Mouse (Mus musculus) neural tube, embryonic 12.5 days (tissue): Measurements from ENCODE around the gene Wdr43. TPM values are rescaled to one million over a fixed set of nuclear protein-coding genes. Genes with fewer than 3 reads are reported as not detected.
"Not testable (repeated sequence)": the region's sequence is repeated elsewhere in the genome, so short reads cannot be mapped to it uniquely, and the experiment has no call there.

Experiments
- ATAC-seq: fragments of 200-750 bp; cut with Nextera tagmentation; 2 replicates; pipeline ENCODE4 v1.8.0; 2017; ENCODE audit warnings: low read depth, mild to moderate bottlenecking, moderate TSS enrichment, moderate library complexity; ENCODE audit not compliant: low FRiP score
- H3K27ac ChIP-seq: fragments of 300-500 bp; sonication (generic); 2 replicates; pipeline ENCODE4 v1.5.1; 2016
- H3K27me3 ChIP-seq: fragments of 300-500 bp; sonication (generic); replicated peaks from 2 replicates; pipeline ENCODE4 v1.6.1; 2016; ENCODE audit warnings: mild to moderate bottlenecking
- H3K36me3 ChIP-seq: fragments of 300-500 bp; sonication (generic); 2 replicates; pipeline ENCODE4 v1.6.1; 2016; ENCODE audit warnings: mild to moderate bottlenecking
- H3K4me1 ChIP-seq: fragments of 300-500 bp; sonication (generic); 2 replicates; pipeline ENCODE4 v1.6.1; 2016
- H3K4me2 ChIP-seq: fragments of 300-500 bp; sonication (generic); replicated peaks from 2 replicates; pipeline ENCODE4 v1.6.1; 2016; ENCODE audit warnings: mild to moderate bottlenecking
- H3K4me3 ChIP-seq: fragments of 300-500 bp; sonication (generic); 2 replicates; pipeline ENCODE4 v1.5.1; 2016
- H3K9ac ChIP-seq: fragments of 300-500 bp; sonication (generic); 2 replicates; pipeline ENCODE4 v1.6.1; 2016; ENCODE audit warnings: mild to moderate bottlenecking
- H3K9me3 ChIP-seq: fragments of 300-500 bp; sonication (generic); 2 replicates; pipeline ENCODE4 v1.6.1; 2016; ENCODE audit warnings: mild to moderate bottlenecking
- WGBS: fragments of 180-500 bp; shearing (Covaris S2); methylation state at CpG from one replicate; pipeline ENCODE4 v1.1.7; 2016; 5-methylcytosine and 5-hydroxymethylcytosine counted together
- polyA plus RNA-seq: library from polyadenylated mRNA; unstranded; fragments of >200 nt; fragmentation: Nextera tagmentation; extraction: Ambion mirVana; gene quantifications from 2 replicates; pipeline ENCODE4 v1.2.1, GENCODE M21; 2016

Wdr43 gene
- polyA plus RNA-seq, 1 experiment from 2014 or later = 72.5 TPM

- WGBS = 83% methylated on average over 5 of the region's 5 CpGs
Measured at GRCm38 (mm10) chr17:71639056-71639455, 23.4 kb downstream of the Wdr43 start.

GRCm38 (mm10) chr17:71640421-71641085, 24.9 kb downstream of the Wdr43 start:
- Histone ChIP-seq H3K4me1 (no peaks in the 10 kb centered on the region), H3K27ac (no peak overlapping the region), H3K9me3 (no peaks in the 10 kb centered on the region), H3K9ac (no peak overlapping the region), H3K4me2 (no peak overlapping the region), H3K4me3 (no peak overlapping the region), H3K36me3 (peaks cover 67% of the 10 kb centered on the region), H3K27me3 (no peaks in the 10 kb centered on the region)
- 93% methylated on average over 9 of the region's 9 CpGs for WGBS
- no peak for ATAC-seq

More at GRCm38 (mm10) chr17:71639056-71639455, 23.4 kb downstream of the Wdr43 start:
- not testable (repeated sequence) for H3K4me3 ChIP-seq, H3K9me3 ChIP-seq, H3K27me3 ChIP-seq, H3K4me1 ChIP-seq, H3K4me2 ChIP-seq, ATAC-seq, H3K9ac ChIP-seq, H3K27ac ChIP-seq
- H3K36me3 ChIP-seq = peaks cover 74% of the 10 kb centered on the region

GRCm38 (mm10) chr17:71642190-71642589, 26.5 kb downstream of the Wdr43 start:
- Histone ChIP-seq H3K9ac (no peak overlapping the region), H3K4me3 (no peak overlapping the region), H3K4me2 (no peak overlapping the region), H3K4me1 (no peaks in the 10 kb centered on the region), H3K27ac (no peak overlapping the region), H3K9me3 (no peaks in the 10 kb centered on the region), H3K36me3 (peaks cover 63% of the 10 kb centered on the region), H3K27me3 (no peaks in the 10 kb centered on the region)
- no peak for ATAC-seq
- 87% methylated on average over 3 of the region's 3 CpGs for WGBS

GRCm38 (mm10) chr17:71650011-71650410, 34.3 kb downstream of the Wdr43 start:
- H3K36me3 ChIP-seq = peaks cover 53% of the 10 kb centered on the region
- H3K4me2 ChIP-seq = no peak overlapping the region

GRCm38 (mm10) chr17:71652495-71652894, 36.8 kb downstream of the Wdr43 start:
- no peak overlapping the region for H3K4me2 ChIP-seq
- peaks cover 63% of the 10 kb centered on the region for H3K36me3 ChIP-seq
- no peak for ATAC-seq
- H3K9ac ChIP-seq = no peak overlapping the region
- H3K27me3 ChIP-seq = no peaks in the 10 kb centered on the region
- H3K4me1 ChIP-seq = no peaks in the 10 kb centered on the region
- H3K27ac ChIP-seq = no peak overlapping the region
- H3K9me3 ChIP-seq = no peaks in the 10 kb centered on the region
- 88% methylated on average over 2 of the region's 2 CpGs for WGBS
- no peak overlapping the region for H3K4me3 ChIP-seq

More at GRCm38 (mm10) chr17:71650011-71650410, 34.3 kb downstream of the Wdr43 start:
- 88% methylated on average over 9 of the region's 9 CpGs for WGBS
- no peaks in the 10 kb centered on the region for H3K9me3 ChIP-seq
- no peaks in the 10 kb centered on the region for H3K27me3 ChIP-seq
- H3K9ac ChIP-seq = no peak overlapping the region
- H3K27ac ChIP-seq = no peak overlapping the region
- ATAC-seq = no peak
- no peaks in the 10 kb centered on the region for H3K4me1 ChIP-seq
- no peak overlapping the region for H3K4me3 ChIP-seq

GRCm38 (mm10) chr17:71652934-71653333, 37.2 kb downstream of the Wdr43 start:
- Histone ChIP-seq H3K4me1 (no peaks in the 10 kb centered on the region), H3K4me3 (no peak overlapping the region), H3K27ac (no peak overlapping the region), H3K27me3 (no peaks in the 10 kb centered on the region), H3K9me3 (no peaks in the 10 kb centered on the region), H3K9ac (no peak overlapping the region), H3K4me2 (no peak overlapping the region), H3K36me3 (peaks cover 67% of the 10 kb centered on the region)
- 93% methylated on average over 5 of the region's 5 CpGs for WGBS
- ATAC-seq = no peak

- Histone ChIP-seq H3K27ac (no peak overlapping the region), H3K9ac (no peak overlapping the region), H3K36me3 (peaks cover 49% of the 10 kb centered on the region), H3K4me3 (no peak overlapping the region), H3K4me1 (no peaks in the 10 kb centered on the region), H3K27me3 (no peaks in the 10 kb centered on the region), H3K4me2 (no peak overlapping the region), H3K9me3 (no peaks in the 10 kb centered on the region)
- 84% methylated on average over 4 of the region's 4 CpGs for WGBS
- no peak for ATAC-seq
Measured at GRCm38 (mm10) chr17:71657521-71657920, 41.8 kb downstream of the Wdr43 start.

- H3K36me3 ChIP-seq = peaks cover 40% of the 10 kb centered on the region
- no peaks in the 10 kb centered on the region for H3K9me3 ChIP-seq
- peaks cover 4% of the 10 kb centered on the region; the same call in 1 of the 2 replicates for H3K4me1 ChIP-seq
- H3K4me2 ChIP-seq = no peak overlapping the region
- H3K27ac ChIP-seq = no peak overlapping the region
- ATAC-seq = no peak
- H3K9ac ChIP-seq = no peak overlapping the region
- H3K4me3 ChIP-seq = no peak overlapping the region
- 90% methylated on average over 10 of the region's 10 CpGs for WGBS
- H3K27me3 ChIP-seq = no peaks in the 10 kb centered on the region
Measured at GRCm38 (mm10) chr17:71658666-71659065, 43.0 kb downstream of the Wdr43 start.

- WGBS = 54% methylated on average over 1 of the region's 1 CpGs
- Histone ChIP-seq H3K4me2 (no peak overlapping the region), H3K4me3 (no peak overlapping the region), H3K4me1 (peaks cover 4% of the 10 kb centered on the region; the same call in 1 of the 2 replicates), H3K27ac (no peak overlapping the region), H3K36me3 (peaks cover 31% of the 10 kb centered on the region), H3K9ac (no peak overlapping the region), H3K27me3 (no peaks in the 10 kb centered on the region), H3K9me3 (no peaks in the 10 kb centered on the region)
- ATAC-seq = no peak
Measured at GRCm38 (mm10) chr17:71660390-71660789, 44.7 kb downstream of the Wdr43 start.

GRCm38 (mm10) chr17:71662751-71663250, 47.1 kb downstream of the Wdr43 start:
- WGBS = 12% methylated on average over 21 of the region's 21 CpGs
- H3K9ac ChIP-seq = 0 out of 2 replicates have a peak overlapping the region, but pooled peaks have one; percentile 29

GRCm38 (mm10) chr17:71663491-71663890, 47.8 kb downstream of the Wdr43 start:
- H3K4me3 ChIP-seq = no peak overlapping the region
- no peak overlapping the region for H3K9ac ChIP-seq
- 0 out of 2 replicates have a peak, but pooled peaks cover 5% of the 10 kb centered on the region for H3K36me3 ChIP-seq
- H3K27ac ChIP-seq = no peak overlapping the region
- WGBS = 90% methylated on average over 6 of the region's 6 CpGs
- no peak overlapping the region for H3K4me2 ChIP-seq
- H3K9me3 ChIP-seq = no peaks in the 10 kb centered on the region
- H3K27me3 ChIP-seq = no peaks in the 10 kb centered on the region
- no peak for ATAC-seq
- H3K4me1 ChIP-seq = peaks cover 4% of the 10 kb centered on the region; the same call in 1 of the 2 replicates

More at GRCm38 (mm10) chr17:71662751-71663250, 47.1 kb downstream of the Wdr43 start:
- Histone ChIP-seq H3K9me3 (no peaks in the 10 kb centered on the region), H3K36me3 (peaks cover 9% of the 10 kb centered on the region), H3K4me1 (peaks cover 4% of the 10 kb centered on the region; the same call in 1 of the 2 replicates), H3K4me2 (peak overlapping the region; percentile 70), H3K27ac (no peak overlapping the region), H3K27me3 (no peaks in the 10 kb centered on the region), H3K4me3 (peak overlapping the region; percentile 29; the same call in 1 of the 2 replicates)
- peak; percentile 81 for ATAC-seq

GRCm38 (mm10) chr17:71664172-71664571, 48.5 kb downstream of the Wdr43 start:
- Histone ChIP-seq H3K9me3 (no peaks in the 10 kb centered on the region), H3K27ac (no peak overlapping the region), H3K9ac (no peak overlapping the region), H3K4me3 (no peak overlapping the region), H3K4me1 (peaks cover 4% of the 10 kb centered on the region; the same call in 1 of the 2 replicates), H3K27me3 (no peaks in the 10 kb centered on the region), H3K36me3 (no peaks in the 10 kb centered on the region), H3K4me2 (no peak overlapping the region)
- WGBS = 78% methylated on average over 1 of the region's 1 CpGs
- ATAC-seq = no peak
